Mouse (Mus musculus): ENCODE data around the gene Mtmr14. TPM values are rescaled to one million over a fixed set of nuclear protein-coding genes. Genes with fewer than 3 reads are reported as not detected.

Gene Mtmr14
- polyA plus RNA-seq, 1 experiment from 2014 or later: 44.2 TPM

DNA sequence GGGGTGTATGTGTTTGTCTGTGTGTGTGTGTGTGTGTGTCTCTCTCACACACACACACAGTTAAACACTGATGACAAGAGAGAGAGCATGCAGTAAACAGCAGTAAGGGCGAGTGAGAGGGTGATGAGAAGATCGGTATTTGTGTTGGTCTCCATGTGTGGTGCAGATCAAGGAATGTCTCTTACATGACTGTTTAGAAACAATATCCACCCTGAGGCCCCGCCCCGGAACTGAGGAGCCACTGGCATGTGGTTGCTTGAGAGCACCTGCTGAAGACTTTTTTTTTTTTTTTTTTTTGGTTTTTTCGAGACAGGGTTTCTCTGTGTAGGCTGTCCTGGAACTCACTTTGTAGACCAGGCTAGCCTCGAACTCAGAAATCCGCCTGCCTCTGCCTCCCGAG lies 26.8 kb downstream of the Mtmr14 start:
- H3K27ac ChIP-seq (ENCODE audit: low read depth, low read length): no peak overlapping the region
- H3K9me3 ChIP-seq (ENCODE audit: control insufficient read depth, low read length): no peaks in the 10 kb centered on the region
- no peak for DNase-seq (ENCODE audit: low spot score, missing footprints)
- no peaks in the 10 kb centered on the region for H3K27me3 ChIP-seq (ENCODE audit: control insufficient read depth, insufficient read depth, low read length)
- no peak overlapping the region for H3K4me2 ChIP-seq
- WGBS: 93% methylated on average over 8 of the region's 8 CpGs
- H3K36me3 ChIP-seq (ENCODE audit: control insufficient read depth, insufficient read depth, low read length): peaks cover 20% of the 10 kb centered on the region
- ATAC-seq (ENCODE audit: low FRiP score): no peak
- H3K4me3 ChIP-seq (ENCODE audit: low read depth, low read length): no peak overlapping the region
- no peak overlapping the region for H3K9ac ChIP-seq (ENCODE audit: low read length)
- no peaks in the 10 kb centered on the region for H3K4me1 ChIP-seq (ENCODE audit: control insufficient read depth, insufficient read depth, low read length)

DNA sequence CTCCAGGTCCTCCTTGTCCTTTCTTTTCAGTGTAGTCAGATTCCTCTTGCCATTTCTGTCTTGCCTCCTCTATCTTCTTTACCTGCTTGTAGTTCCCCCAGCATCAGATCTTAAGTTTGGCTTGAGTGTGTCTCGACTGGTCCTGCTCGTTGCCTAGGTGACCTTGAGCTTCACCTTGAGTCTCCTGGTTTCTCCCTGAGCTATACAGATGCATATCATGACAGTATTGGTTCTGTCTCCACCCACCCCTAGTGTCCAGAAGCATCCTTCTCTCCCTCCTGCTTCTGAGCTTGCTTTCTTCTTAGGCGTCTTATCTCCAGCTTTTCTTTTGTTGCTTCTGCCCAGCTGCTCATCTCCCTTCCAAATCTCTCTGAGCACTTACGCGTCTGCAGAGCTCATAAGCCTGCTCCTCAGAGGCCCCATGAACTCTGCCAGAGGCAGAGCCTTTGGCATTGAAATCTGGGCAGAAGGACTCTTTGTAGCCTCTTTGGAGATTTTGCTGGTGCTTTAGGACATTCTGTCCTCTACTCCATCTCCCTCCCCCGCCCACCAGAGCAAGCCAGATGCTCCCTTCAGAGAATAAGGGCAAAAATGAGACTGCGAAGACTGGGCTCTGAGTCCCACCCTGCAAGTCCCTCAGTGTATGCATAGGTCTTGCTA lies 29.5 kb downstream of the Mtmr14 start:
- DNase-seq (ENCODE audit: low spot score, missing footprints) (no peak), ATAC-seq (ENCODE audit: low FRiP score) (no peak)
- H3K4me1 ChIP-seq (ENCODE audit: control insufficient read depth, insufficient read depth, low read length): no peaks in the 10 kb centered on the region
- no peak overlapping the region for H3K4me2 ChIP-seq
- no peak overlapping the region for H3K27ac ChIP-seq (ENCODE audit: low read depth, low read length)
- no peak overlapping the region for H3K4me3 ChIP-seq (ENCODE audit: low read depth, low read length)
- H3K36me3 ChIP-seq (ENCODE audit: control insufficient read depth, insufficient read depth, low read length): peaks cover 25% of the 10 kb centered on the region
- no peak overlapping the region for H3K9ac ChIP-seq (ENCODE audit: low read length)
- no peaks in the 10 kb centered on the region for H3K27me3 ChIP-seq (ENCODE audit: control insufficient read depth, insufficient read depth, low read length)
- WGBS: 87% methylated on average over 7 of the region's 7 CpGs
- H3K9me3 ChIP-seq (ENCODE audit: control insufficient read depth, low read length): no peaks in the 10 kb centered on the region

DNA sequence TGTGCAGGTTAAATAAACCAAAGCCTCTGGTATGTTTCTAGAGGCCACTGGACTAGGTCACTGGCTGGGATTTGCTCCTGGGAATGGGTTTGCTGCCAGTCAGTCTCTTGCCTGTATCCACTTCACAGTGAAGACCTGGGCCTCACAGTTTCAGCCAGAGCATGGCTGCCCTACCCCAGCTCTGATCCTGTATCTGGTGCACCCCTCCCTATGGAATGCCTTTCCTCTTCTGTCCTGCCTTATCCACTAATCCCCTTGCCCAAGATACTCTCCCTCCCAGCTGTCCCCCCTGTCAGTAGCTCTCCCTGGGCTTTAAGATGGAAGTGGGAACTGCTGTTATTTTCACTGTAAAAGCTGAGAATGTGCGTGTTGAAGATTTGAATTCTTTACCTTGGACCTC lies 30.3 kb downstream of the Mtmr14 start:
- WGBS: 97% methylated on average over 1 of the region's 1 CpGs
- no peak for ATAC-seq (ENCODE audit: low FRiP score)
- DNase-seq (ENCODE audit: low spot score, missing footprints): no peak
- Histone ChIP-seq H3K9ac (ENCODE audit: low read length) (no peak overlapping the region), H3K4me1 (ENCODE audit: control insufficient read depth, insufficient read depth, low read length) (no peaks in the 10 kb centered on the region), H3K36me3 (ENCODE audit: control insufficient read depth, insufficient read depth, low read length) (peaks cover 27% of the 10 kb centered on the region), H3K27ac (ENCODE audit: low read depth, low read length) (no peak overlapping the region), H3K4me2 (no peak overlapping the region), H3K27me3 (ENCODE audit: control insufficient read depth, insufficient read depth, low read length) (no peaks in the 10 kb centered on the region), H3K4me3 (ENCODE audit: low read depth, low read length) (no peak overlapping the region), H3K9me3 (ENCODE audit: control insufficient read depth, low read length) (no peaks in the 10 kb centered on the region)

DNA sequence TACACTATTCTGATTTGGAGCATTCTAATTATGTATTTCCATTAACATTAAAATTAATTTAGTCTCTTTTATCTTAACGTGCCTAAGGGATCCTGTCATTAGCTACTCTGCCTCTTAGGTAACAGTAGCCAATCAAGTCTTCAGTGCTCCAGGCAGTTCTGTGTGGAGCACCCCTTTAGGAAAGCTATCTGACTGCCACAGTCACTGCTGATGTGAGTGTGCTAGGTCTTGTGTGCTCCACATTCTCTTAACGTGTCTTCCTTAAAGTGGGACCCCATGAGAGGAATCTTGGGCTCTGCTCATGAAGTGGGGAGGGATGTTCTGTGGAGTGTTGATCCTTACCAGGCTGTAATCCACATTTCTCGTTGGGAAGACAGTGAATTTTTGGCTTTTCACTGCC lies 34.7 kb downstream of the Mtmr14 start:
- ATAC-seq (ENCODE audit: low FRiP score) (no peak), DNase-seq (ENCODE audit: low spot score, missing footprints) (no peak)
- no peak overlapping the region for H3K27ac ChIP-seq (ENCODE audit: low read depth, low read length)
- no peak overlapping the region for H3K4me3 ChIP-seq (ENCODE audit: low read depth, low read length)
- peaks cover 17% of the 10 kb centered on the region; the same call in 1 of the 2 replicates for H3K36me3 ChIP-seq (ENCODE audit: control insufficient read depth, insufficient read depth, low read length)
- H3K27me3 ChIP-seq (ENCODE audit: control insufficient read depth, insufficient read depth, low read length): no peaks in the 10 kb centered on the region
- no peaks in the 10 kb centered on the region for H3K9me3 ChIP-seq (ENCODE audit: control insufficient read depth, low read length)
- no peaks in the 10 kb centered on the region for H3K4me1 ChIP-seq (ENCODE audit: control insufficient read depth, insufficient read depth, low read length)
- no peak overlapping the region for H3K4me2 ChIP-seq
- no peak overlapping the region for H3K9ac ChIP-seq (ENCODE audit: low read length)
- WGBS: 90% methylated on average over 3 of the region's 3 CpGs

DNA sequence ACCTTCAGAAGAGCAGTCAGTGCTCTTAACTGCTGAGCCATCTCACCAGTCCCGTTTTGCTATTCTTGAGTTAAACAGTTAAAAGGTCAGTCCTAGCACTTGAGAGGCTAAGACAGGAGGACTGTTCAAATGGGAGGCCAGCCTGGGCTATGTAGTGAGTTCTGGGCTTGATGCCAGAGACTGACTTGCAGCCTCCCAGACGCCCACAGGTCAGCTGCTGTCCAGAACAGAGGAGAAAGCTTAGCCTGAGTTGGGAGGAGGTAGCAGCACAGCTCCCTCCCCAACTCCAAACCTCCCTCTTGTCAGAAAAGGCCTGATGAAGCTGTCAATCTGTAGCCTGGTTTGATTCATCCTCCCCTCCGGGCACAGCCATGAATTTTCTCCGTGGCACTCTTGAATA lies 39.2 kb downstream of the Mtmr14 start:
- no peak overlapping the region for H3K9ac ChIP-seq (ENCODE audit: low read length)
- 89% methylated on average over 4 of the region's 4 CpGs for WGBS
- DNase-seq (ENCODE audit: low spot score, missing footprints) (no peak), ATAC-seq (ENCODE audit: low FRiP score) (no peak)
- no peak overlapping the region for H3K4me2 ChIP-seq
- H3K9me3 ChIP-seq (ENCODE audit: control insufficient read depth, low read length): no peaks in the 10 kb centered on the region
- peaks cover 4% of the 10 kb centered on the region; the same call in 1 of the 2 replicates for H3K36me3 ChIP-seq (ENCODE audit: control insufficient read depth, insufficient read depth, low read length)
- no peak overlapping the region for H3K4me3 ChIP-seq (ENCODE audit: low read depth, low read length)
- no peaks in the 10 kb centered on the region for H3K4me1 ChIP-seq (ENCODE audit: control insufficient read depth, insufficient read depth, low read length)
- no peak overlapping the region for H3K27ac ChIP-seq (ENCODE audit: low read depth, low read length)
- H3K27me3 ChIP-seq (ENCODE audit: control insufficient read depth, insufficient read depth, low read length): no peaks in the 10 kb centered on the region; the same call in 1 of the 2 replicates

DNA sequence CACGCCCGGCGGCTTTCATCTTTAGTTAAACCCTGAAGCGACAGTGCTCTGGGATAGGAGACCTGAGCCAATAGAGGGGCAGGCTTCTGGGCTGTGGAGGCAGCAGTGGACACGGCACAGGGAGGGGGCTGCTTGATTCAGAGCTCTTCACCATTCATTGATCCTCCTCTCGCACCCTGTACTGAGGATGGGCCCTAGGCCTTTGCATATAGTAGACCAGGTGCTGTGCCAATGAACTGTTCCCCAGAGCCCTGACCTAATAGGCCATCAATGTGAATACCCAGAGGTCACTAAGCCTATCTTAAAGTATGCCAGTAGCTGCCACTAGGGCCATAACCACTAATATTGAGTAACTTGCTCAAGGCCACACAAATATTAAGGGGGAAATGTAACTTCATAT lies 44.0 kb downstream of the Mtmr14 start:
- ATAC-seq (ENCODE audit: low FRiP score): peak; percentile 51
- Histone ChIP-seq H3K9me3 (ENCODE audit: control insufficient read depth, low read length) (no peaks in the 10 kb centered on the region), H3K4me2 (no peak overlapping the region), H3K9ac (ENCODE audit: low read length) (no peak overlapping the region), H3K4me1 (ENCODE audit: control insufficient read depth, insufficient read depth, low read length) (peaks cover 7% of the 10 kb centered on the region), H3K4me3 (ENCODE audit: low read depth, low read length) (no peak overlapping the region), H3K27ac (ENCODE audit: low read depth, low read length) (no peak overlapping the region), H3K27me3 (ENCODE audit: control insufficient read depth, insufficient read depth, low read length) (peaks cover 25% of the 10 kb centered on the region), H3K36me3 (ENCODE audit: control insufficient read depth, insufficient read depth, low read length) (no peaks in the 10 kb centered on the region)
- no peak for DNase-seq (ENCODE audit: low spot score, missing footprints)
- 66% methylated on average over 6 of the region's 6 CpGs for WGBS

DNA sequence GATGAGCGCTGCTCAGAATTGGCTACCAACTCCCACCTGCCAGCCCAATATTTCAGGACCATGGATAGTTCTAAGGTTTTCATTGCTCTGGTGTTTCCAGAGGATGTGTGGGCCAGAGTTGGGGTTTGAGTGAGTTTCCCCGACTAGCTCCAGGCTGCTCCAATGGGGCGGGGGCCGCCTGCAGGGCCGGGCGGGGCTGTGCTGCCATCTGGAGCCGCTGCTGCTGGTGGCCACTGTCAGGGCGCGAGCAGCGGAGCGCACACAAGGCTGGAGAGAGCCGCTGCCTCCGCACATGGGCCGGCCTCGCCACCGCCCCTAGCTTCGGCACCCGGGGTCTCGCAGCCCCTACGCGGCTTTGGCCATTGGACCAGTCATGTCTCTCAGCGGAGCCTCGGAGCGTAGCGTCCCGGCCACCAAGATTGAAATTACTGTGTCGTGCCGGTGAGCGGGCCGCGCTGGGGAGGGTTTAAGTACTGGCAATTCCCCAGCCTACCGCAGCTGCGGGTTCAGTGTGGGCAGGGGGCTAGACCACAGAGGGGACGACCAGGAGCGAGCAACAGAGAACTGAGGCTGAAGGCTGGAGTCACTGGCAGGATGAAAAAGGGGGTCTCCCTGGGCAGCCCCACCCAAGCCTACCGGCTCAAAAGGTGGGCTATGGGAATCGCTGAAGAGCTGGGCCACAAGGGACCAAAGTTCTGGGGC lies 44.6 kb downstream of the Mtmr14 start, which contains the start of gene Cpne9:
TSS of gene Cpne9 (plus strand) at position 207 of the 702 bp plus-strand sequence.
- Histone ChIP-seq H3K27ac (ENCODE audit: low read depth, low read length) (no peak within 1 kb of the TSS), H3K9me3 (ENCODE audit: control insufficient read depth, low read length) (no peaks in the 10 kb centered on the region), H3K4me2 (peak within 1 kb of the TSS; percentile 48), H3K27me3 (ENCODE audit: control insufficient read depth, insufficient read depth, low read length) (peaks cover 25% of the 10 kb centered on the region), H3K4me3 (ENCODE audit: low read depth, low read length) (peak within 1 kb of the TSS; percentile 19), H3K36me3 (ENCODE audit: control insufficient read depth, insufficient read depth, low read length) (no peaks in the 10 kb centered on the region), H3K4me1 (ENCODE audit: control insufficient read depth, insufficient read depth, low read length) (peaks cover 7% of the 10 kb centered on the region), H3K9ac (ENCODE audit: low read length) (peak within 1 kb of the TSS; percentile 4; the same call in 1 of the 2 replicates)
- under 1% methylated on average over 37 of the region's 37 CpGs for WGBS
- ATAC-seq (ENCODE audit: low FRiP score): peak; percentile 80
- DNase-seq (ENCODE audit: low spot score, missing footprints): peak; percentile 87

DNA sequence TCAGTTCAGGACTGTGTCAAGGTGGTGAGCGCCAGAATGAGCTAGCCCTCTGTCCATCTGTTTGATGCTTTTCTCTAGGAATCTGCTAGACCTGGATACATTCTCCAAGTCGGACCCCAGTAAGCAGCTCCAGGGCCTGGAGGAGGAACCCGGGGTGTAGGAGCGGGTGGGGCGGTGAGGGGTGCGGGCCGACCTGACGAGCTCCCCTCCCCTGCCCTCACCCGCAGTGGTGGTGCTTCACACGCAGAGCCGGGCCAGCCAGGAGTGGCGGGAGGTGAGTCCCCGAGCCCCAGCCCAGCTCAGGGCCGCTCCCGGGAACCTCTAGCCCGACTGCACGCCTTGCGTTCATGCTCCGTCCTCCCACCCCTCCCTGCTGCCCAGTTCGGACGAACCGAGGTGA lies 45.3 kb downstream of the Mtmr14 start:
- DNase-seq (ENCODE audit: low spot score, missing footprints) (peak; percentile 87), ATAC-seq (ENCODE audit: low FRiP score) (peak; percentile 51)
- Histone ChIP-seq H3K9me3 (ENCODE audit: control insufficient read depth, low read length) (no peaks in the 10 kb centered on the region), H3K27me3 (ENCODE audit: control insufficient read depth, insufficient read depth, low read length) (peaks cover 28% of the 10 kb centered on the region), H3K27ac (ENCODE audit: low read depth, low read length) (no peak overlapping the region), H3K4me1 (ENCODE audit: control insufficient read depth, insufficient read depth, low read length) (peaks cover 7% of the 10 kb centered on the region), H3K4me3 (ENCODE audit: low read depth, low read length) (no peak overlapping the region; the same call in 1 of the 2 replicates), H3K36me3 (ENCODE audit: control insufficient read depth, insufficient read depth, low read length) (no peaks in the 10 kb centered on the region), H3K4me2 (peak overlapping the region; percentile 27), H3K9ac (ENCODE audit: low read length) (no peak overlapping the region)
- WGBS: under 1% methylated on average over 22 of the region's 22 CpGs

DNA sequence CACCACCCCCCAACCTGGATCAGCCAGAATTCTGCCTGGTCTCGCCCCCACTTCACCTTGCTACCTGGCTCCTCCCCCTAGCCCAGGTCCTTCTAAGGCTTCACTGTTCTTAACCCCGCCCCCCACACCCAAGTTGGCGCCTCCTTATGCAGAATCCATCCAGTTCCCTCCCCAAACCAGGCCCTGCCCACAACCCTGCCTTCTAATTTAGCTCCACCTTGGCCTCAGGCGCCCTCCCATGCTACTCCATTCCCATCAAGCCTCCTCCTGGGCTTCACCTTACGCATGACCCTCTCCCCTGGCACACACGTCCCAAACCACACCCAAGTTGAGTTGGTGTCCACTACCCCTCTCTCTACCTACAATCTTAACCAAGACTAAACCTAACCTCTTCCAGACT lies 45.9 kb downstream of the Mtmr14 start:
- H3K9ac ChIP-seq (ENCODE audit: low read length): no peak overlapping the region
- H3K4me3 ChIP-seq (ENCODE audit: low read depth, low read length): no peak overlapping the region
- H3K27me3 ChIP-seq (ENCODE audit: control insufficient read depth, insufficient read depth, low read length): peaks cover 28% of the 10 kb centered on the region
- H3K9me3 ChIP-seq (ENCODE audit: control insufficient read depth, low read length): no peaks in the 10 kb centered on the region
- H3K4me2 ChIP-seq: no peak overlapping the region
- ATAC-seq (ENCODE audit: low FRiP score): no peak
- WGBS: 7% methylated on average over 5 of the region's 6 CpGs
- no peaks in the 10 kb centered on the region for H3K36me3 ChIP-seq (ENCODE audit: control insufficient read depth, insufficient read depth, low read length)
- DNase-seq (ENCODE audit: low spot score, missing footprints): no peak
- H3K4me1 ChIP-seq (ENCODE audit: control insufficient read depth, insufficient read depth, low read length): peaks cover 7% of the 10 kb centered on the region
- no peak overlapping the region for H3K27ac ChIP-seq (ENCODE audit: low read depth, low read length)
